In the genomic region with DNA sequence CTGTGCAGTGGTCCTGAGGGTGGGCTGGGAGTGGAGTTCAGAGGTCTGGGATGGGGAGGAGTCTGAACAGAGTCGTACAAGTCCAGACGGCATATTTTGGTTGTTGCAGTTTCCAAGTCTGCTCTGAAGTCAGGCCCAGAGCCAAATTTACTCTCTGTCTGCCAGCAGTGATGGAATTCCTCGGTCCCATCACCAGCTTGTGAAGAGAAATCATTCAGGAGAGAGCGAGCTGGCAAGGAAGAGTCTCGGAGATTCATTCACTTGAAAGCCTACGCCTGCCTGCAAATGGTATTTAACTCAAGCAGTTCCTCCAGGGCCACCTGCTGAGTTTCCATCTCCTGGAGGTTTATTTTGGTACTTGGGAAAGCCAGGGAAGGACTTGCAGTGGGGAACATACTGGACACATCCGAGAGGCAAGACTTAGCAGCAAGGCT, we compare ENCODE assay signal across 10 mouse cellular contexts. TPM values are rescaled to one million over a fixed set of nuclear protein-coding genes. Genes with fewer than 3 reads are reported as not detected.
DNase-seq lines count a peak whose midpoint lies in the region; ATAC-seq lines count a peak whose summit lies in the region.
"Had no signal": no experiment of that assay in that cellular context is flagged by ENCODE, and none has a peak within 500 bp of the region (broad histone marks: within the 10 kb centered on the region; RNA-seq: fewer than 3 reads in every experiment).

No protein-coding gene starts in this region.

- 0 out of 2 replicates have a peak, but pooled peaks cover 6% of the 10 kb centered on the region for H3K9me3 ChIP-seq in embryonic facial prominence, embryonic 15.5 days (replicated peaks)
- no peaks in the 10 kb centered on the region for H3K9me3 ChIP-seq in intestine, embryonic 15.5 days

- H3K4me2 ChIP-seq in embryonic facial prominence, embryonic 15.5 days (replicated peaks), result peak overlapping the region; percentile 2; the same call in 1 of the 2 replicates
- no peak overlapping the region for H3K4me2 ChIP-seq in intestine, embryonic 15.5 days (replicated peaks)

- peak; percentile 91 for DNase-seq in heart, adult 11 months
- no peak for DNase-seq in heart, postnatal 25 days (ENCODE audit: low spot score)
- DNase-seq in adipocyte (ENCODE audit: low spot score), result peak; percentile 61
- peak; percentile 18 for DNase-seq in skeletal muscle tissue, adult 2 months (ENCODE audit: low read depth, low spot score)
- no peak for DNase-seq in spleen, adult 12 weeks (ENCODE audit: low spot score)
- DNase-seq in urinary bladder, postnatal 4 days (ENCODE audit: low spot score in 2 of 2), result no peak

- 13% methylated on average over 7 of the region's 7 CpGs for WGBS in embryonic facial prominence, embryonic 15.5 days
- 45% methylated on average over 7 of the region's 7 CpGs for WGBS in intestine, embryonic 15.5 days

- intact Hi-C loops in heart, postnatal 25 days (cut with DNase I), result no loop called here

- ATAC-seq in embryonic facial prominence, embryonic 15.5 days (ENCODE audit: insufficient number of reproducible peaks, low FRiP score, low TSS enrichment, low read depth), result peak; percentile 76; the same call in 1 of the 2 replicates
- 0 out of 2 replicates have a peak, but pooled peaks have one; percentile 36 for ATAC-seq in intestine, embryonic 15.5 days

- no peak overlapping the region for H3K9ac ChIP-seq in embryonic facial prominence, embryonic 15.5 days
- no peak overlapping the region for H3K9ac ChIP-seq in intestine, embryonic 15.5 days

- H3K4me3 ChIP-seq in embryonic facial prominence, embryonic 15.5 days (replicated peaks), result no peak overlapping the region
- no peak overlapping the region for H3K4me3 ChIP-seq in intestine, embryonic 15.5 days (replicated peaks)

- no peaks in the 10 kb centered on the region for H3K27me3 ChIP-seq in embryonic facial prominence, embryonic 15.5 days
- no peaks in the 10 kb centered on the region for H3K27me3 ChIP-seq in intestine, embryonic 15.5 days (replicated peaks)
- H3K27me3 ChIP-seq: CH12.LX had no signal

- 0 out of 2 replicates have a peak, but pooled peaks cover 8% of the 10 kb centered on the region for H3K36me3 ChIP-seq in embryonic facial prominence, embryonic 15.5 days
- no peaks in the 10 kb centered on the region for H3K36me3 ChIP-seq in intestine, embryonic 15.5 days

- H3K27ac ChIP-seq in embryonic facial prominence, embryonic 15.5 days (replicated peaks), result peak overlapping the region; percentile 48; the same call in 1 of the 2 replicates
- peak overlapping the region; percentile 22; the same call in 1 of the 2 replicates for H3K27ac ChIP-seq in intestine, embryonic 15.5 days
- H3K27ac ChIP-seq: macrophage had no signal

- H3K4me1 ChIP-seq in embryonic facial prominence, embryonic 15.5 days, result peaks cover 28% of the 10 kb centered on the region
- peaks cover 11% of the 10 kb centered on the region for H3K4me1 ChIP-seq in intestine, embryonic 15.5 days (replicated peaks)

RNA-seq across cellular contexts. Expression of a gene that starts 13.3 kb away (rescaled TPM):
- total RNA-seq in heart, postnatal 25 days (2021), result 1 to 10 TPM; 8.6 to 9.6 TPM
- 28.6 and 30.8 TPM in 2 replicates for polyA plus RNA-seq in embryonic facial prominence, embryonic 15.5 days (2015; fragmentation: Nextera tagmentation; extraction: Ambion mirVana)
- polyA plus RNA-seq in intestine, embryonic 15.5 days (2015; fragmentation: Nextera tagmentation; extraction: Ambion mirVana), result 15.8 and 16.0 TPM in 2 replicates
- polyA plus RNA-seq: macrophage had no signal

Comparison
In these comparisons a context has a peak if more than half of its experiments do, and no peak if none do; other contexts are left out.
1. DNase-seq: peak in heart, adult 11 months (single experiment), adipocyte (single experiment) and skeletal muscle tissue, adult 2 months (single experiment); none in heart, postnatal 25 days (single experiment), spleen, adult 12 weeks (single experiment) and urinary bladder, postnatal 4 days (0 of 2).